Mouse (Mus musculus) midbrain, postnatal 0 days (tissue): ENCODE measurements at regions not wholly inside any gene's neighbourhood (a gene's known extent, or its start where the extent isn't known, plus 50 kb on each side); places are given as distances from the start of the nearest gene placed in this dataset.

Experiments
- ATAC-seq: fragments of 200-750 bp; cut with Nextera tagmentation; 2 replicates; pipeline ENCODE4 v1.8.0; 2017; ENCODE audit warnings: moderate number of reproducible peaks, mild to moderate bottlenecking, moderate TSS enrichment, moderate library complexity; ENCODE audit not compliant: low FRiP score
- DNase-seq: peaks from one replicate; pipeline ENCODE4 v3.0.0-alpha.2; 2015; ENCODE audit warnings: low spot score
- H3K27ac ChIP-seq: fragments of 300-500 bp; sonication (generic); 2 replicates; pipeline ENCODE4 v1.5.1; 2014; ENCODE audit warnings: low read depth, mild to moderate bottlenecking, low read length, mixed read lengths
- H3K27me3 ChIP-seq: fragments of 300-500 bp; sonication (generic); 2 replicates; pipeline ENCODE4 v1.6.1; 2014; ENCODE audit warnings: low read length, control low read depth, mixed read lengths; ENCODE audit not compliant: insufficient read depth
- H3K36me3 ChIP-seq: fragments of 300-500 bp; sonication (generic); 2 replicates; pipeline ENCODE4 v1.6.1; 2014; ENCODE audit warnings: low read length, control low read depth, mixed read lengths; ENCODE audit not compliant: insufficient read depth
- H3K4me1 ChIP-seq: fragments of 300-500 bp; sonication (generic); 2 replicates; pipeline ENCODE4 v1.6.1; 2014; ENCODE audit warnings: mild to moderate bottlenecking, control low read depth, antibody characterized with exemption, low read length, mixed read lengths; ENCODE audit not compliant: insufficient read depth
- H3K4me2 ChIP-seq: fragments of 300-500 bp; sonication (generic); 2 replicates; pipeline ENCODE4 v1.6.1; 2014; ENCODE audit warnings: low read depth, mild to moderate bottlenecking, low read length, mixed read lengths; ENCODE audit not compliant: poor library complexity, severe bottlenecking
- H3K4me3 ChIP-seq: fragments of 300-500 bp; sonication (generic); 2 replicates; pipeline ENCODE4 v1.5.1; 2014; ENCODE audit warnings: low read depth, mild to moderate bottlenecking, low read length, moderate library complexity
- H3K9ac ChIP-seq: fragments of 300-500 bp; sonication (generic); replicated peaks from 2 replicates; pipeline ENCODE4 v1.6.1; 2014; ENCODE audit warnings: mild to moderate bottlenecking, low read length, moderate library complexity, mixed read lengths; ENCODE audit not compliant: poor library complexity, severe bottlenecking
- H3K9me3 ChIP-seq: fragments of 300-500 bp; sonication (generic); 2 replicates; pipeline ENCODE4 v1.6.1; 2016; ENCODE audit warnings: low read length, control low read depth
- CTCF ChIP-seq: IDR thresholded peaks from 2 replicates; pipeline ENCODE4 v1.5.1; 2016; ENCODE audit warnings: antibody characterized with exemption, mild to moderate bottlenecking
- WGBS: fragments of 180-500 bp; shearing (Covaris S2); extraction: QIAGEN DNeasy Blood & Tissue Kit; methylation state at CpG from one replicate; pipeline ENCODE4 v1.1.7; 2014; 5-methylcytosine and 5-hydroxymethylcytosine counted together

DNA sequence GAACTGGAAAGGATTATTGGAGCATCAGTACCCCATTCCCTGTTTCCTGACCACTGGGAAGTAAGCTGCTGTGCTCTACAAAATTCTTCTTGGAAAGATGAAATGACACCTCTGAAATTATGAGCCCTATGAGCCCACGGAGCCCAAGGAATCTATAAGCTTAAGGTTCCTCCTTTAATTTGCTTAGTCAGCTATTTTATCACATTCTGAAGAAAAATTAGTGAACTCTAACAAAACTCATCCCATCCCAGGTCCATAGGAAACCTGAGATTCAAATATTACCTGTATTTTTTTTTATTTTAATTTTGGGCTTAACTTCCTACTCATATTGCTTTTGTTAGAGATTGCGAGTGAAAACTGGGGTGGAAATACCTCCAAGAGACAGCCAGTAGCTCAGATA, 194.5 kb upstream of the B3gat1 start:
- no peak overlapping the region for H3K4me2 ChIP-seq
- H3K9ac ChIP-seq = no peak overlapping the region
- no peak for TF ChIP-seq CTCF
- H3K36me3 ChIP-seq = no peaks in the 10 kb centered on the region
- H3K4me3 ChIP-seq = no peak overlapping the region
- H3K9me3 ChIP-seq = no peaks in the 10 kb centered on the region
- no peaks in the 10 kb centered on the region for H3K27me3 ChIP-seq
- no peak for DNase-seq
- H3K27ac ChIP-seq = no peak overlapping the region
- ATAC-seq = no peak
- WGBS = 91% methylated on average over 2 of the region's 2 CpGs
- H3K4me1 ChIP-seq = no peaks in the 10 kb centered on the region; the same call in 1 of the 2 replicates

DNA sequence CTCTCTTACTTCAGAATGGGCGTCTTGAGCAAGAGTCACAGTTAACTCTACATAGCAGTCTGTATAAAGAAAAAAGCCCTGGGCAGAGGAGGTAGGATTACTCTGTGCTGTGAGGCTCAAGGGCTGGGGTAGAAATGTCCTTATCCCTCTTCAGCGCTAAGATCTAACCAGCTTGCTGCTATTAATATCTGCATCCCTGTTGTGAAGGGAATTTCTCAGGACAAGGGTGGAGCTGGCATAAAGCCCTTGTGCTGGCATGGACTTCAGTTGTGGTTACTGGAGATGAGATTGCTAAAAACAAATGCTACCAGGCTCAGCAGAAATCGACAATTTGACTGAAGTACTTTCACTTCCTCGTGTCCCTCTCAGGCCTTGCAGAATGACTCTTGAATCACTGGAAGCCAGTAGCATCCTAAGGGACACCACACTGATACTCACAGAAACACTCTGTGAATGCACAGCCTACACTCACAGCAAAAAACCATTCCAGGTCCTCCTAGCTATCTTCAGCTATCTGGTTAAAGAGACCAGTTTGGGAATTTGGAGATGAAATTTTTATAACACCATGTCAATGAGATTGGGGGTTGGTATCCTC, 185.1 kb upstream of the B3gat1 start:
- H3K4me3 ChIP-seq = no peak overlapping the region
- DNase-seq (peak; percentile 21), ATAC-seq (no peak)
- no peaks in the 10 kb centered on the region for H3K27me3 ChIP-seq
- no peaks in the 10 kb centered on the region; the same call in 1 of the 2 replicates for H3K4me1 ChIP-seq
- 57% methylated on average over 4 of the region's 4 CpGs for whole genome bisulfite sequencing
- no peaks in the 10 kb centered on the region for H3K9me3 ChIP-seq
- no peak for TF ChIP-seq CTCF
- H3K36me3 ChIP-seq = no peaks in the 10 kb centered on the region
- no peak overlapping the region for H3K27ac ChIP-seq
- H3K9ac ChIP-seq = no peak overlapping the region
- no peak overlapping the region for H3K4me2 ChIP-seq

DNA sequence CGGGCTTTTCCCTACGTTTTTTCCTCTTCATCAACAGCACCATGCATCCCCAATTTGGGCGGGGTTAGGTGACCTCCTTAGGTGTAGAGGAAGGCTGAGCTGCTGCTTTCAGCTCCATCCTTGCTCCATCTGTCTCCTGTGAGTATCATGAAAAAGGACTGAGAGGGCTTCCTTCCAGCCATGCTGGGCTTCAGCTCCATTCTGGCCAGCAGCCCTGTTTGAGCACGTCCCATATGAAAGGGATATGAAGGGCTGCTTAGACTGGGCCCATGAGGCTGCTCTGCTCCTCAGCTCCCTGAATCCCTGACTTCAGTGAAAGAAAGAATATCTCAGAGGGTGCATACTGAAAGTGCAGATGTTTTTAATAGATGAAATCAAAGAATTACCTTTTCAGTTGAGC, 184.4 kb upstream of the B3gat1 start:
- Histone ChIP-seq H3K4me2 (no peak overlapping the region), H3K27me3 (no peaks in the 10 kb centered on the region), H3K9ac (no peak overlapping the region), H3K9me3 (no peaks in the 10 kb centered on the region), H3K36me3 (no peaks in the 10 kb centered on the region), H3K4me1 (no peaks in the 10 kb centered on the region; the same call in 1 of the 2 replicates), H3K27ac (peak overlapping the region; percentile 12; the same call in 1 of the 2 replicates), H3K4me3 (no peak overlapping the region)
- ATAC-seq (no peak), DNase-seq (no peak)
- TF ChIP-seq CTCF = no peak
- 73% methylated on average over 4 of the region's 4 CpGs for WGBS

DNA sequence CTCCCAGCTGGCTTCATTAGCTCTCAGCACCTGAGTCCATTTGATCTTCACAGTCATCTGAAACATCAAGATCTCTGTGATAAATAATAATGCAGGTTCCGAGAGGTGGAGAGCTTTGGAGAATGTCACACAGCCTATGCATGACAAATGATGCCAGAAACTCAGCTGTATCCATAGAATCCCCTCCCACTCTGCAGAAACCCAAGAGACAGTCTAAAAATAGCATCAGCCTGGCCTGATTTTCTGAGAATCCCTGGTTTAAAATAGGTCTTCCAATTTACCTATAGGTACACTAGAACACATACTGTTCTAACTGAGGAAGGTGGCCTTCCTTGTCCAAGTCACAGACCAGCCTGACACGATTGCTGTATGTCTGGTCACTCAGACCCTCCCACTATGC, 184.0 kb upstream of the B3gat1 start:
- WGBS = 67% methylated on average over 2 of the region's 2 CpGs
- H3K9me3 ChIP-seq = no peaks in the 10 kb centered on the region
- DNase-seq (no peak), ATAC-seq (no peak)
- no peaks in the 10 kb centered on the region; the same call in 1 of the 2 replicates for H3K4me1 ChIP-seq
- H3K4me2 ChIP-seq = no peak overlapping the region
- H3K27ac ChIP-seq = no peak overlapping the region
- no peak overlapping the region for H3K9ac ChIP-seq
- H3K27me3 ChIP-seq = no peaks in the 10 kb centered on the region
- TF ChIP-seq CTCF = no peak
- H3K4me3 ChIP-seq = no peak overlapping the region
- H3K36me3 ChIP-seq = no peaks in the 10 kb centered on the region

DNA sequence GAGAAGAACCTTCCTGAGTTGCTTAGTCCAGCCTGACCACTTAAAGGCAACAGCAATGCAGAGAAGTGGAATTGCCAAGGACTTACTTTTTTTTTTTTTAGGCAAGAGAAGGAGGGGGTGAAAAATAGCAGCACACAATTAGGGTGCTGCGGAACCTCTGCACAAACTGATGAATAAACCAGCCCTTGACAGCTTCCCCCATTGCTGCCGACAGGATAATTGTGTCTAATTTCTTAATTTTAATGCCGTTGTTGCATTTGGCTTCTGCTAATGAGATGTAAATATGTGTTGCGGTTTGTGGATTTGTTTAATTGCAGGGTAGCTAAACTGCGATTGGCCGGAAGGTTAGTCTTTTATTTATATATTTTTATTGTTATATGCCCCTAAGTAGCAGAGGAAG, 157.5 kb upstream of the B3gat1 start:
- DNase-seq = no peak
- Histone ChIP-seq H3K27me3 (no peaks in the 10 kb centered on the region), H3K4me3 (no peak overlapping the region), H3K27ac (no peak overlapping the region), H3K9me3 (no peaks in the 10 kb centered on the region), H3K4me2 (no peak overlapping the region), H3K4me1 (no peaks in the 10 kb centered on the region), H3K36me3 (no peaks in the 10 kb centered on the region), H3K9ac (no peak overlapping the region)
- no peak for ATAC-seq
- 86% methylated on average over 6 of the region's 6 CpGs for WGBS
- TF ChIP-seq CTCF = no peak

DNA sequence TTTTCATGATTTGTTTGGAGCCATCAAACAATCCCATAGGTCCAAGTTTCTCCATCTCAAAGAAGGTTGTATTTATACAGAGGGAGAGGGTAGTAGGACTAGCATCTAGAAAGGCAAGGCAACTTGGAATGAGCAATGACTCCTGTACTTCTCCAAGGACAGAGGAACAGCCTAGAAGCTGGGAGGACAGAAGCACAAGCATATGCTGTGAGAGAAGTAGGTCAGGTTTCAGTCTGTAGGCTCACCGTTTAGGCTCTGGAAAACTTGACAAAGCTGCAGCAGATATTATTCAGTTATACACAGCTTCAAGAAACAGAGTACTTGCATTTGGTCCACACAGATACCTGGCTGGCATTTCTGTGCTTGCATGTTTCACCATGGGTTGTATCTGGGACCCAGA, 131.5 kb upstream of the B3gat1 start:
- H3K36me3 ChIP-seq = no peaks in the 10 kb centered on the region
- H3K9me3 ChIP-seq = no peaks in the 10 kb centered on the region
- no peak for TF ChIP-seq CTCF
- H3K27me3 ChIP-seq = no peaks in the 10 kb centered on the region
- H3K27ac ChIP-seq = no peak overlapping the region
- DNase-seq (no peak), ATAC-seq (no peak)
- H3K4me2 ChIP-seq = no peak overlapping the region
- no peak overlapping the region for H3K4me3 ChIP-seq
- WGBS = 81% methylated on average over 1 of the region's 1 CpGs
- no peaks in the 10 kb centered on the region for H3K4me1 ChIP-seq
- H3K9ac ChIP-seq = no peak overlapping the region
